Mouse (Mus musculus): ENCODE measurements at regions not wholly inside any gene's neighbourhood (a gene's known extent, or its start where the extent isn't known, plus 50 kb on each side); places are given as distances from the start of the nearest gene placed in this dataset.

- Histone ChIP-seq H3K79me2 (ENCODE audit: control insufficient read depth, insufficient read depth) (no peaks in the 10 kb centered on the region), H3K4me3 (ENCODE audit: insufficient read depth, poor library complexity, severe bottlenecking) (no peak overlapping the region), H3K27me3 (ENCODE audit: control insufficient read depth, insufficient read depth, insufficient read length) (peaks cover 27% of the 10 kb centered on the region), H3K79me3 (ENCODE audit: low read depth) (no peaks in the 10 kb centered on the region), H3K36me3 (ENCODE audit: control insufficient read depth, insufficient read depth) (no peaks in the 10 kb centered on the region), H3ac (ENCODE audit: control insufficient read depth, insufficient read length, low read depth) (no peak overlapping the region)
- TF ChIP-seq MYOG (IDR thresholded peaks at IDR 0.05; ENCODE audit: control insufficient read depth, extremely low read depth, insufficient read length) = no peak
- TF ChIP-seq MYOD1 (IDR thresholded peaks at IDR 0.05; ENCODE audit: control insufficient read depth, insufficient read length, low read depth) = no peak
- TF ChIP-seq CTCF (IDR thresholded peaks at IDR 0.05; ENCODE audit: control insufficient read depth, insufficient read depth, insufficient read length) = no peak
- TF ChIP-seq USF1 (IDR thresholded peaks at IDR 0.05; ENCODE audit: low read depth) = no peak
- TF ChIP-seq CEBPB (IDR thresholded peaks at IDR 0.05; ENCODE audit: low read depth) = no peak
- TF ChIP-seq MAX (IDR thresholded peaks at IDR 0.05) = no peak
- TF ChIP-seq FOSL1 (IDR thresholded peaks at IDR 0.05; ENCODE audit: insufficient read depth, low read length, poor library complexity, severe bottlenecking) = no peak
Measured at GRCm38 (mm10) chr4:53264501-53264900, 104.8 kb upstream of the Abca1 start.

DNA sequence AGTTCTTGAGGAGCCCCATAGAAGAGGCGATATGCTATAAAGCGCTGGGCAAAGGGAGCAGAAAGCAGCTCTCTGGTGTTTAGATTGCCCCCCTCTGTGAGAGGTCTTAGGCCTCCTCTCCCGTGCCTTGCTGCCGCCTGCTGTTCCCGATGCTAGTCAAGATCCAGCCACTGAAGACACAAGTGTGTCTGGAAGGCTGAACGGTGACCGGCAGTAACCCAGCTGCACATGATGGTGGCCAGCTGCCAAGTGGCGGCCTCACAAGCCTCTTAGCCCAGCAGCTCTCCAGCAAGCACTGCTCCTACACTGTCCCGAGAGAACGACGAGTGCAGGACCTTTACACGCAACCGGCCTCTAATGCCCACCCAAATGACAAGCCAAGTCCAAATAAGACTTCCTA, 104.1 kb upstream of the Abca1 start:
- Histone ChIP-seq H3K79me2 (ENCODE audit: control insufficient read depth, insufficient read depth) (no peaks in the 10 kb centered on the region), H3K27me3 (ENCODE audit: control insufficient read depth, insufficient read depth, insufficient read length) (peaks cover 31% of the 10 kb centered on the region), H3ac (ENCODE audit: control insufficient read depth, insufficient read length, low read depth) (no peak overlapping the region), H3K36me3 (ENCODE audit: control insufficient read depth, insufficient read depth) (no peaks in the 10 kb centered on the region), H3K79me3 (ENCODE audit: low read depth) (no peaks in the 10 kb centered on the region), H3K4me3 (ENCODE audit: insufficient read depth, poor library complexity, severe bottlenecking) (no peak overlapping the region)
- TF ChIP-seq MAX (IDR thresholded peaks at IDR 0.05) (no peak), CTCF (IDR thresholded peaks at IDR 0.05; ENCODE audit: control insufficient read depth, insufficient read depth, insufficient read length) (no peak), FOSL1 (IDR thresholded peaks at IDR 0.05; ENCODE audit: insufficient read depth, low read length, poor library complexity, severe bottlenecking) (no peak), MYOD1 (IDR thresholded peaks at IDR 0.05; ENCODE audit: control insufficient read depth, insufficient read length, low read depth) (no peak), CEBPB (IDR thresholded peaks at IDR 0.05; ENCODE audit: low read depth) (no peak), USF1 (IDR thresholded peaks at IDR 0.05; ENCODE audit: low read depth) (no peak), MYOG (IDR thresholded peaks at IDR 0.05; ENCODE audit: control insufficient read depth, extremely low read depth, insufficient read length) (no peak)

DNA sequence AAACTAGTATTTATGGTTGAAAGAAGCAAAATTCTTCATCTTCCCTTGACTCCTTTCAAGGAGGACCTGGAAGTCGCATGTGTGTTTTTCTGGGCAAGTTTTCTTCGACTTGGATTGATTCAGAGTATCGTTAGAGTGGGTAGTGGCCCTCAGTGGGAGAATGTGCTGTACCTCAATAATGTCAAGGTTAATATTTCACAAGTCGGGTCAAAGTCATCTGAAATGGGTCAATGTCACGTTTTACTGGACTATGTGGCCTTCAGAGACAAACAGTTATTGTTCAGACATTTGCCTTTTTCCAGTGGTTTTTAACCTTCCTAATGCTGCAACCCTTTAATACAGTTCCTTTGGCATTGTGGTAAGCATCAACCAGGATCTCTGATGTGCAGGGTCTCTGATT, 102.8 kb upstream of the Abca1 start:
- Histone ChIP-seq H3K27me3 (ENCODE audit: control insufficient read depth, insufficient read depth, insufficient read length) (peaks cover 31% of the 10 kb centered on the region), H3K4me3 (ENCODE audit: insufficient read depth, poor library complexity, severe bottlenecking) (no peak overlapping the region), H3K36me3 (ENCODE audit: control insufficient read depth, insufficient read depth) (no peaks in the 10 kb centered on the region), H3K79me2 (ENCODE audit: control insufficient read depth, insufficient read depth) (no peaks in the 10 kb centered on the region), H3K79me3 (ENCODE audit: low read depth) (no peaks in the 10 kb centered on the region), H3ac (ENCODE audit: control insufficient read depth, insufficient read length, low read depth) (no peak overlapping the region)
- TF ChIP-seq USF1 (IDR thresholded peaks at IDR 0.05; ENCODE audit: low read depth) (no peak), MAX (IDR thresholded peaks at IDR 0.05) (no peak), CEBPB (IDR thresholded peaks at IDR 0.05; ENCODE audit: low read depth) (no peak), FOSL1 (IDR thresholded peaks at IDR 0.05; ENCODE audit: insufficient read depth, low read length, poor library complexity, severe bottlenecking) (no peak), MYOG (IDR thresholded peaks at IDR 0.05; ENCODE audit: control insufficient read depth, extremely low read depth, insufficient read length) (no peak), CTCF (IDR thresholded peaks at IDR 0.05; ENCODE audit: control insufficient read depth, insufficient read depth, insufficient read length) (no peak), MYOD1 (IDR thresholded peaks at IDR 0.05; ENCODE audit: control insufficient read depth, insufficient read length, low read depth) (no peak)

DNA sequence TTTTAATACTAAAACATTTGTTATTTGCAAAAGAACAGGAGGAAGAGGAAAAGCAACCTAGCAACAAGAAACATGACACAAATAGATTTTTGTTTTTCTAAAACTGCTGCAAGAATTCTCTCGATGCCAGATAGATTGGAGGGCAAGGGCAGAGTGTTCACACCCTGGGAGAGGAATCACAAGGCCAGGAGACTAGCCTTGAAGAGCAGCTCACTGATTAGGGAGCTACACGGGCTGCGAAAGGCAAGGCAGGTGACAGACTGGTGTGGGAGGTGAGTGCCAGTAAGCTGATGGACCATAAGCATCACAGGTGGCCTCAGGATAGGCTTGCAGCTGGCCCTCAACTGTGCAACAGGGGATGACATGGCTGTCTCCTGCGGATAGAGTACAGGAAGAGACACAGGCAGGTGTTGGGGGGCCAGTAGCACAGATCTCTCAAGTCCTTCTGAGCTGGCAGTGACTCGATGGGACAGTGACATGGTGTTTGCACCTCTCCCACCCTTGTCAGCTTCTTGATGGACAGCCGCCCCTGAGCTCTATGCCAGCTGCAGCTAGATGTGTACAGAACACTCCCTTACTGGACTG, 102.0 kb upstream of the Abca1 start:
- TF ChIP-seq USF1 (IDR thresholded peaks at IDR 0.05; ENCODE audit: low read depth) (no peak), FOSL1 (IDR thresholded peaks at IDR 0.05; ENCODE audit: insufficient read depth, low read length, poor library complexity, severe bottlenecking) (no peak), MAX (IDR thresholded peaks at IDR 0.05) (no peak), CEBPB (IDR thresholded peaks at IDR 0.05; ENCODE audit: low read depth) (no peak), MYOD1 (IDR thresholded peaks at IDR 0.05; ENCODE audit: control insufficient read depth, insufficient read length, low read depth) (no peak), MYOG (IDR thresholded peaks at IDR 0.05; ENCODE audit: control insufficient read depth, extremely low read depth, insufficient read length) (no peak), CTCF (IDR thresholded peaks at IDR 0.05; ENCODE audit: control insufficient read depth, insufficient read depth, insufficient read length) (no peak)
- no peak overlapping the region for H3K4me3 ChIP-seq (ENCODE audit: insufficient read depth, poor library complexity, severe bottlenecking)

GRCm38 (mm10) chr4:53258975-53259374, 99.3 kb upstream of the Abca1 start:
- TF ChIP-seq MYOD1 (IDR thresholded peaks at IDR 0.05; ENCODE audit: control insufficient read depth, insufficient read length, low read depth) = no peak
- no peak for TF ChIP-seq CTCF (IDR thresholded peaks at IDR 0.05; ENCODE audit: control insufficient read depth, insufficient read depth, insufficient read length)
- TF ChIP-seq USF1 (IDR thresholded peaks at IDR 0.05; ENCODE audit: low read depth) = no peak
- TF ChIP-seq MAX (IDR thresholded peaks at IDR 0.05) = no peak
- no peak for TF ChIP-seq FOSL1 (IDR thresholded peaks at IDR 0.05; ENCODE audit: insufficient read depth, low read length, poor library complexity, severe bottlenecking)
- no peak for TF ChIP-seq MYOG (IDR thresholded peaks at IDR 0.05; ENCODE audit: control insufficient read depth, extremely low read depth, insufficient read length)
- TF ChIP-seq CEBPB (IDR thresholded peaks at IDR 0.05; ENCODE audit: low read depth) = no peak
- Histone ChIP-seq H3K27me3 (ENCODE audit: control insufficient read depth, insufficient read depth, insufficient read length) (peaks cover 27% of the 10 kb centered on the region), H3ac (ENCODE audit: control insufficient read depth, insufficient read length, low read depth) (no peak overlapping the region), H3K79me3 (ENCODE audit: low read depth) (no peaks in the 10 kb centered on the region), H3K36me3 (ENCODE audit: control insufficient read depth, insufficient read depth) (no peaks in the 10 kb centered on the region), H3K4me3 (ENCODE audit: insufficient read depth, poor library complexity, severe bottlenecking) (no peak overlapping the region), H3K79me2 (ENCODE audit: control insufficient read depth, insufficient read depth) (no peaks in the 10 kb centered on the region)

More for the DNA sequence above, 102.0 kb upstream of the Abca1 start:
- Histone ChIP-seq H3K79me2 (ENCODE audit: control insufficient read depth, insufficient read depth) (no peaks in the 10 kb centered on the region), H3K79me3 (ENCODE audit: low read depth) (no peaks in the 10 kb centered on the region), H3ac (ENCODE audit: control insufficient read depth, insufficient read length, low read depth) (no peak overlapping the region), H3K36me3 (ENCODE audit: control insufficient read depth, insufficient read depth) (no peaks in the 10 kb centered on the region), H3K27me3 (ENCODE audit: control insufficient read depth, insufficient read depth, insufficient read length) (peaks cover 31% of the 10 kb centered on the region)
